Mouse (Mus musculus) spleen, embryonic (tissue): ENCODE results near the gene Slc38a10.

Experiments
- CTCF ChIA-PET: fragments of 350-600 bp; sonication (Branson Sonifier 250); formaldehyde crosslinking; loops from one replicate; lab custom pipeline; 2022; lab: Charles Lee

Slc38a10 gene

GRCm38 (mm10) chr11:120179374-120179773 lies 28.2 kb upstream of the Slc38a10 start:
- CTCF ChIA-PET, result no interaction called here

DNA sequence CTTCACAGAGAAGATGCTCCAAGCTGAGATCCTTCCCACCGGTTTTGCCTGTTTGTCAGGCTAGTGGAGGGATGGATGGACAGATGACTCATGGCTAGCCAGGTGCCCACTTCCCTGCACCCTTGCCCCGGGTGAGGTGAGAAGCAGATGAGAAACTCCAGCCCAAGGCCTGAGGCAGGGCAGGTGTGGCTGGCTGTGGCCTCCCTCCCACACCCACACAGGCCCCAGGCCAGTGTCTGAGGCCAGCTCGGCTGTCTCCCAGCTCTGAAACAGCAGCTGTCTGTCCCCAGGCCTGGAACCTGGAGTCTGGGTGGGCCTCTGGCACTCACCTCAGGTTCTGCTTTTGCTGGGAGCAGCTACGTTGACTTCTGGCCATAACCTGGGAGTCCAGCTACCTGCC lies 24.8 kb upstream of the Slc38a10 start:
- CTCF ChIA-PET, result no interaction called here

DNA sequence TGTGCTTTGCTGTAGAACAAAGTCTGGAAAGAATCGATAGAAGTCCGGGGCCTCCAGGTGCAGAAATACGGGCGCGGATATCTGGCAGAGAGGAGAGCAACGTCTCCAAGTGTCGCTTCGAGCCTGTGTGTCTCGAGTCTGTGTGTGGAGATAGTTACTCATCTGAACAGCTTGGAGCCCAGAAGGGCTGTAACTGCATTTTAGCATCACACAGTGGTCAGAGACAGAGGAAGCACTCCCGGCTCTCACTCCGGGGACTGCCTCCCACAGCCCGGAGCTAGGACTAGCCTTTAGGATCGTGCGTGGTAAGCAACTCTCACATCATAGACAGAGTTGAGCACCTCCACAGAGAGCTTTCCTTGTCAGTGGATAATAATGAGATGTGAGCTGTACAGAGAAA lies 22.1 kb upstream of the Slc38a10 start:
- CTCF ChIA-PET, result no interaction called here

- CTCF ChIA-PET, result no interaction called here
Observed at GRCm38 (mm10) chr11:120171168-120171567, 20.0 kb upstream of the Slc38a10 start.

- CTCF ChIA-PET, result no interaction called here
Observed at GRCm38 (mm10) chr11:120169208-120169992, 18.3 kb upstream of the Slc38a10 start.

GRCm38 (mm10) chr11:120168516-120168915 lies 17.4 kb upstream of the Slc38a10 start:
- CTCF ChIA-PET, result no interaction called here

GRCm38 (mm10) chr11:120167921-120168356 lies 16.8 kb upstream of the Slc38a10 start:
- CTCF ChIA-PET, result no interaction called here

DNA sequence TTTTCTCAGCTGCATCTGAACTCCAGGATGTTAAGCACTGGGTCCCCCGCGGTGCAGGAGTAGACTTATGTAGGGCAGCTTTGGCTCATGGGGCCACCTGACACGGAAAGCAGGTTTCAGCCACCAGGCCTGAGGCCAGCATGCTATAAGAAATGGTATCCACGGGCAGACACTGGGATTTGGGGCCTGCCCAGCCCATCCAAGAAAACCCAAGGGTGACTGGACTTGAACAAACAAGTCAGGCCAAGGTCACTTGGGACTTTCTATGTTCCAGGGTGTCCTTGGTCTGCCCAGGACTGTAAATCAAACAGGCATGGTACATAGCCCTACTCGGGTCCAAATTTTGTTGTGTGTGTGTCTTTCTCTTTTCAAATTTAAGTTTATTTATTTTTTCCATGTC lies 15.9 kb upstream of the Slc38a10 start:
- CTCF ChIA-PET, result no interaction called here

DNA sequence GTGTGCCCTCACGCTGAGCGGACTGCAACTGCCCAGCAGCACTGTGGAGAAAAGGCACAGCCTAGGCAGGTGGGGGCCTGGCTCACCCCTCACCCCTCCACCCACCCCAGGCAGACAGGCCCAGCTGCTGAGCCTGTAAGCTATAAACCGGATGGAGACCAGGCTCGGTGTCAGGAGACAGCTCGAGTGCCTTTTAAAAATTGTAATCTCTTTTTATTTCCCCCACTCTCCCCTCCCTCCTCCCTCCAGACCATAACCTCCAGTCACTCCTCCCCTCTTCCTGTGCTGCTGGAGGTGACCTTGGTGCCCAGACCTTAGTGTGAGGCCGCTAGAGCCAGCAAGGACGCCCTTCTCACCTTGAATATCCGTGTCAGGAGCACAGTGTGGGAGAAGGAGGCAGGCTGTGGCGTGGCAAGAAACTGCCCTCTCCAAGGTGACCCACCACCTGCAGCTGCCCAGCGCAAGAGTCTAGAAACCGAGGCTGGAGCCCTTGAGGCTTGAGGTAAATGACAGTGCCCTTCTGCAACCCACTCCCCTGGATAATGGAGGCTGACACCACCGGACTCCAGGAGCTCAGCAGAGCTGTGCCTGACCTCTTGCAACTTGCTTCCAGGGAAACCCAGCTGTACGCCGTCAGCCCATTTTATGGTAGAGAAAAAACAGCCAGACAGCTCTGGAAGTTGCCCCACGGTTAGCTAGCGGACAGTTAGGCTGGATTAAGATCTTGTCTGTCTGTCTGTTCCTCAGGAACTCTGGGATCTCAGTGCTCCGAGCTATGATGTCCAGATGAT lies 13.5 kb upstream of the Slc38a10 start:
- CTCF ChIA-PET, result no interaction called here

DNA sequence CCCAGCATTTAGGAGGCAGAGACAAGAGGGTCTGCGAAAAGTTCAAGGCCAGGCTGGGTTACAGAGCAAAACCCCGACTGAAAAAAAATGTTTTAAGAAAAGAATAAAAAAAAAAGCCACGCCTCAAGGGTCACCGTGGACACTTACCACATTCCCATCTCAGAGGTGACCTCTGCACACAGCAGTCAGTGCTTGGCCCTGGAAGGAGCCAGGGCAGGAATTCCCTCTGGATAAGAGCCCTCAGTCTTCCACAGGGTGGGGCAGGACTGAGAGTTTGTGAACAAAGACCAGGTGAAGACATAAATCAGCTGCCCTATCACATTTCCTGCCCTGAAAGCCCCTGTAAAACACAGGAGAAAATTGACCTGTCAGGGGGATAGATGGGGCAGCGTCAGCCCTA lies 12.9 kb upstream of the Slc38a10 start:
- CTCF ChIA-PET, result no interaction called here

DNA sequence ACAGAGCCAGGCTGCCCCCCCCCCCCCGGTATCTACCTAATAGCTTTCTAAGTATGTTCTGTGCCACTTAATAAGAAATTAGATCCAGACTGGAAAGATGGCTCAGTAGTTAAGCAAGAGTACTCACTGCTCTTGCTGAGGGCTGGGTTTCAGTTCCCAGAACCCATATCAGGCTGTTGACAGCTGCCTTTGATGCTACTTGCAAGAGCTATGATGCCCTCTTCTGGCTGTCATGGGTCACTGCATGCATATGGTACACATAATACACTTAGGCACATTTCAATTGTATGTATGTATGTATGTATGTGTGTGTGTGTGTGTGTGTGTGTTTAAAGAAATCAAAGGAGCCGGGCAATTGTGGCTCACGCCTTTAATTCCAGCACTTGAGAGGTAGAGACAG lies 12.1 kb upstream of the Slc38a10 start:
- CTCF ChIA-PET, result no interaction called here

DNA sequence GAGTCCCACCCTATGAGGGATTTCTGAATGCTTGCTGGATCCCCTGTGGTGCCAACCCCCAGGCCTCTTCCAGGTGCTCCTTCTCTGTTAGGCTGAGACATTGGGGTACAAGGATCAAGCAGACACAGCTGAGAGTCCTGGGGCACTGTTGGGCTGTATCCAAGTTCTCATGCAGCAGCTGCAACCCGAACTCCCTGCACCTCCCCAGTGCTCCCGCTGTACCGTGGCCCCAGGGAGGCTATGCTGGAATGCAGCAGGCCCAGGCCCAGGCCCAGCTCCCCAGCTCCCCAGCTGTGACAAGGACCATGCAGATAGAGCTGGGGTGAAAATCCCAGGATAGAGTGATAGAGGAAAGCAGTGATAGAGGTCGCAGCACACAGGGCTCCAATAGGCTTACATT lies 10.1 kb upstream of the Slc38a10 start:
- CTCF ChIA-PET, result no interaction called here

- CTCF ChIA-PET, result no interaction called here
Observed at GRCm38 (mm10) chr11:120160478-120160877, 9.3 kb upstream of the Slc38a10 start.

GRCm38 (mm10) chr11:120159653-120160052 lies 8.5 kb upstream of the Slc38a10 start:
- CTCF ChIA-PET, result no interaction called here

GRCm38 (mm10) chr11:120158828-120159227 lies 7.7 kb upstream of the Slc38a10 start:
- CTCF ChIA-PET, result no interaction called here

DNA sequence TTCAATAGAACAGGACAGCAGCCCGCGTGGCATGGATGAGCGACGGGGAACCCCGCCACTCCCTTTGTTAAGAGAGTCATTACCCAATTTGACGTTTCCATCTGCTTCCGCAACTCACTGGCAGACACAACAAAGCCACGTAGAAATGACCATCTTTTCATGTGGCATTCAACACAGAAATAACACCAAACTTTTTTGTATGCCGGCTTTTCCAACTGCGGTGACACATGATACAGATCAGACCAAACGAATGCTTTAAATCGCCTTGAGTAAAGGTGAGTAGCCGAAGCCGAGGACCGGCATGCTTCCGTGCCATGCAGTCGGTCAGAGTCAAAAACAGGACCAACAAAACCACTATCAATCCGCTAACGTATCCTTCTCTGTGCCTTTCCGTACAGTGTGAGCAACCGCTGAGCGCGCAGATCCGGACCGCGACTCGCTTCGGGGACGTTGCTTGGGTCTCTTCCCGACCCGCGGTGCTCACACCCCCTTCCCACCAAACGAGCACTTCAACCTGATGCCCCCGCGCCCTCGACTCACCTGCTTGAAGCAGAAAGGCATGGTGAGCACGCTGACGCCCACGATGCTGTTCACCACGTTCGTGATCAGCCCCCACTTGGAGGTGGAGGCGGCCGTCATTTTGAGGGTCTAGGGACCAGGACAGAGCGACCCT lies 570 bp downstream of the Slc38a10 start:
- CTCF ChIA-PET, result no interaction called here

DNA sequence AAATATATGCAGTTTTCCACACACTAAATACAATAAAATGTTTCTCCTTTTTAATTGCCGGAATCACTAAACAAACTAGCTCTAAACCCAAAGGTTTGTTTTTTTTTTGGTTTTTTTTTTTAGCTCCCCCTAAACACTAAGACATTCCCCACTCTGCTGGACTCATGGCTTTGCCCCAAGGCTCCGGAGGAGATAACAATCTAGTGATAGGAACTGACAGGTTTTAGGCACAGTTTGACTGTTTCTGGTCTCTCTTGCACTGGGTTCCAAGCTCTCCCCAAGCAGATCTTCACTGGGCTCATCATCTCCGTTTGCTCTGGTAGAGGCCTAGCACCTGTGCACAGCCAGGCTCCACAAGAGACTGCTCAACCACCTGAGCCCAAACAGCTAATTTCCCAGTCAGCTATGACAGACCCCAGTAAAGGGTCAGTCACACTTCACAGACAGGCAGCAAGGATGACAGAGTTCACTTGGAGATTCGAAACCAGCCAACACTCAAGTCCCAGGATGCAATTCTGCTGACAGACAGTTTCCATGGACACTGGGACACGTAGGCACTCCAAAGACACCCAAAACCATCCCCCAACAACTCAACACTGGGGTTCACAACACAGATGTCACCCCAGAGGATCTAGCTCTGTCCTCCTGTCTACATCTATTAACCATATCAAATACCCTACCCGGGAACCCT lies 1.5 kb downstream of the Slc38a10 start:
- CTCF ChIA-PET, result no interaction called here

- CTCF ChIA-PET, result interaction anchor here (0.7 kb wide), 1 partner anchor 19 kb away, joined by 10 read pairs; no protein-coding TSS in a partner anchor
Observed at GRCm38 (mm10) chr11:120148201-120148855, 2.8 kb downstream of the Slc38a10 start.

GRCm38 (mm10) chr11:120143708-120144497 lies 7.2 kb downstream of the Slc38a10 start:
- CTCF ChIA-PET, result no interaction called here

DNA sequence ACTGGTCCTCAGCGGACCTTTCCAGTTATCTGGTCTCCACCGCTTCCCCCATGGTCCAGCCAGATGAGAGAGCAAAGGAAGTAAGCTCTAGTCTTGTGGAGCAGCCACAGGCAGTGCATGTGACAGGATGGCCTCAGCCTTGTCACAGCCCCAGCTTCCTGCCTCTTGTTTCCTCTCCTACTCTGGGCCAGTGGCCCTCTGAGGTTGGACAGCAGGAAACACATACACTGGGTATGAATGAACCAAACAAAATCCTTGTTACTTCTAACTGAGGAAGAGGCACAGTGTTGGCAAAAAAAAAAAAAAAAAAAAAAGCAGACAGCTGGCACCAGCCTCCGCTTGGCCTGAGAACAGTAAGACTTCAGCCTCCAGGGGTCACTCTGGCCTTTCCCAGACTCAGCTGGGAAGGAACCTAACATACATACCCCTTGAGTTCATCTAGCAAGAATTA lies 8.5 kb downstream of the Slc38a10 start:
- CTCF ChIA-PET, result no interaction called here
